Mouse (Mus musculus) myocyte (in vitro differentiated cells): Measurements from ENCODE around the gene Add3.

Source experiments
- CEBPB ChIP-seq: IDR thresholded peaks from 2 replicates; pipeline ENCODE4 v1.6.1; 2011; ENCODE audit warnings: mild to moderate bottlenecking, moderate library complexity; ENCODE audit not compliant: poor library complexity, insufficient read depth, severe bottlenecking
- POLR2A ChIP-seq: IDR thresholded peaks from one replicate; pipeline ENCODE4 v1.6.1; 2011; ENCODE audit warnings: low read depth, mild to moderate bottlenecking, control low read depth, moderate library complexity; ENCODE audit not compliant: insufficient read length

DNA sequence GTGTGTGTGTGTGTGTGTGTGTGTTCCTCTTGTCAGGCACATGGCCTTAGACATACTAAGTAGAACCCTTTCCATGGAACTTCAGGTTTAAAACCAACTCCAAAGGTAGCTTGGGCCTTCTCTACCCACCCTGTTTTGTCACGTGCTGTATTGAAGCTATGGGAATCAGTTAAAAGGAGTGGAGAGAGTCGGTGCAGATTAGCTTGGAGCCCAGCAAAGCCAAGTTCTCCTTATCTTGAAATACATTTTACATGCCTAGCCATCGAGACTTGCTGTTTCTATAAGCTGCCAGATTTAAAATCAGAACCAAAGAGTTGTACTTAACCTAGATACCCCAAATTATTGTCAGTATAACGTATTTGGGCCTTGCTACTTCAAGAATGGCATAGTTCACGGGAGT is 44.7 kb downstream of the Add3 start:
- TF ChIP-seq POLR2A (no peak), CEBPB (no peak)
